Mouse (Mus musculus) monocyte, adult 5-6 weeks (primary cell): ENCODE measurements around the gene Cirbp. TPM values are rescaled to one million over a fixed set of nuclear protein-coding genes. Genes with fewer than 3 reads are reported as not detected.
A peak's percentile ranks its signal among the peaks of the same experiment; 100 is the strongest.

Experiments used
- ATAC-seq: fragments of 153-309, 156-312 bp; replicated peaks from 2 replicates; pipeline ENCODE4 v1.8.0; 2017; ENCODE audit warnings: mild to moderate bottlenecking; ENCODE audit not compliant: low TSS enrichment, insufficient number of reproducible peaks, severe bottlenecking, poor library complexity, low FRiP score
- total RNA-seq: library from RNA; stranded (forward); fragments of 200-1000, 200-491, 200-594 nt; gene quantifications from 3 replicates; pipeline ENCODE4 v1.2.3, GENCODE M21; 2017

Gene Cirbp
- total RNA-seq, 1 experiment from 2014 or later, result 145 TPM

- peak; percentile 43 for ATAC-seq
Observed at GRCm38 (mm10) chr10:80148610-80149290, 17.0 kb upstream of the Cirbp start.

DNA sequence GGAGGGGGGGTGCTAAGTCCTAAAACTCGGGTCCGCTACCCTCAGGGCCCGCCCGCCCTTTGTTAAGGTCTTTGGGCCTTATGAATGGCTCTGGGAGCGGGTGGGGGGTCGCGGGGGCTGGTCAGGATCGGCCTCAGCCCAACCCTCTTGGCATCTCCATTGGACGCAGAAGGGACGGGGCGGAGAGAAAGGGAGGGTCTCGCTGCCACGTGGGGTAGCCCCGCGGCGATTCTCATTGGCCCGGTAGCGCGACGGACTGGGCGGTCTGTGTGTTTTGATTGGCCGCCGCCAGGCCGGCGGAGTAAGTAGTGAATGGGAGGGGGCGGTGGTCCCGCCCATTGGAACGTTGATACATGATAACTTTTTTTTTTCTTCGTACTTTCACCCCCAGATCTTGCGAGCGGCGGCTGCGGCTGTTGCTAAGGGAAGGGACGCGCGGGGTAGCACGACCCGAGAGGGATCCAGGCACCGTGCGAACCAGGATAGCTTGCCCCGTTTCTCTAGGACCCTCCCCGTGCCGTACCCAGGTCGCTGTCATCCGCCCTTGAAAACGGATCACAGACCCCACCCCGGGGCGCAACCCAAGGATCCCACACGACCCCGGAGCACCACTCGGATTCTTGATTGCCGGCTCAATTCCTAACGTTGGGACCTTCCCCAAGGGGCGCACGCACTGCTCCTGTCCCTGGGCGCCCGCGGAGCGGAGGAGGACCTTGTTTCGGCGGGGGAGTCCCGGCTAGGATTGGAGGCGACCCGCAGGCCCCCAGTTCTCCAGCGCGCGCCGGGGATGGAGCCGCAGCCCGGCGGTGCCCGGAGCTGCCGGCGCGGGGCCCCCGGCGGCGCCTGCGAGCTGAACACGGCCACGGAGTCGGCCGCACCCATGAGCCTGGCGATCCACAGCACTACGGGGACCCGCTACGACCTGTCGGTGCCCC is 16.2 kb upstream of the Cirbp start:
- peak; percentile 48 for ATAC-seq

DNA sequence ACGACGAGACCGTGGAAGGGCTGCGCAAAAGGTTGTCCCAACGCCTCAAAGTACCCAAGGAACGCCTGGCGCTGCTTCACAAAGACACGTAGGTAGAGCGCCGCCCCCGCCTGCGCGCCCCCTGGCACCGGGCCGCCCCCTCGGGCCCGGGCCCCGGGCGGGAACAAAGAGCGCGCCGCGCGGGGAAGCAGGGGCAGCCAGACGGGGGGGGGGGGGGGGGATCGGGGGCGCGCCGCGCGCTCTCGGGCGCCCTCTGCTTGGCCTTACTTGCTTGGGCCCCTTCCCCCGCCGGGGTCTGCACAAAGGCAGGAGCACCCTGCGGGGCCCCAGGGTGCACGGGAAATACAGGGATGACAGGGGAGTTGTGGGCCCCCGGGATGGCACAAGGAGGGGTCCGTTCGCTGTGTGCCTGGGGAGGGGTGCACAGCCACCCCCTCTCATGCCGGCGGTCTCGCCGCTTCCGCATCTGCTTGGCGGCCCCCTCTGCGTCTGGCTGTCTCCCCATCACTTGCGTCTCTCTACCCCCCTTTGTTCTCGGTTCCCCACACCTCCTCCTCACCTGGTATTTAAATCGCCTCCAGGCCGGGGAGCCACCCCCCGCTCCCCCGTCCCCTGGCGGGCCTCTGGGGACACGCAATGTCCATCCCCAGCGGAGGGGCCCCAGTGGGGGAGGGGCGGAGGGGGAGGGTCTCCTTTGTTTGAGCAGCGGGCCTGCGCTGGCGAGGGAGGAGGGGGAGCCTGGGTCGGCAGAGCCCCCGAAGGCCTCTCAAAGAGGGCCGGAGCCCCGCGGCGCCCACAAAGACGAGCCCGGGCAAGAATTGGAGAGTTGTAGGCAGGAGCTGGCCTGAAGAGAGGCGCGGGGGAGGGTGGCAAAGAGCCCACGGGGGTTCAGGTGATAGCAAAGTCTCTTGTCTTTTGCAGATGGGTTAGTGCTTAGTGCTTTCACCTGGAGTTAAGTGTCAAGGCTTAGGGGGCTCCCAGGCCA is 15.3 kb upstream of the Cirbp start:
- no peak for ATAC-seq

GRCm38 (mm10) chr10:80151211-80152034 is 14.4 kb upstream of the Cirbp start:
- no peak for ATAC-seq

- no peak for ATAC-seq
Observed at GRCm38 (mm10) chr10:80152071-80152872, 13.5 kb upstream of the Cirbp start.

- no peak for ATAC-seq
Observed at GRCm38 (mm10) chr10:80152873-80153260, 12.9 kb upstream of the Cirbp start.

- no peak for ATAC-seq
Observed at GRCm38 (mm10) chr10:80153713-80154112, 12.1 kb upstream of the Cirbp start.

- ATAC-seq, result no peak
Observed at GRCm38 (mm10) chr10:80154384-80154783, 11.4 kb upstream of the Cirbp start.

- ATAC-seq, result no peak
Observed at GRCm38 (mm10) chr10:80155277-80155676, 10.5 kb upstream of the Cirbp start.

DNA sequence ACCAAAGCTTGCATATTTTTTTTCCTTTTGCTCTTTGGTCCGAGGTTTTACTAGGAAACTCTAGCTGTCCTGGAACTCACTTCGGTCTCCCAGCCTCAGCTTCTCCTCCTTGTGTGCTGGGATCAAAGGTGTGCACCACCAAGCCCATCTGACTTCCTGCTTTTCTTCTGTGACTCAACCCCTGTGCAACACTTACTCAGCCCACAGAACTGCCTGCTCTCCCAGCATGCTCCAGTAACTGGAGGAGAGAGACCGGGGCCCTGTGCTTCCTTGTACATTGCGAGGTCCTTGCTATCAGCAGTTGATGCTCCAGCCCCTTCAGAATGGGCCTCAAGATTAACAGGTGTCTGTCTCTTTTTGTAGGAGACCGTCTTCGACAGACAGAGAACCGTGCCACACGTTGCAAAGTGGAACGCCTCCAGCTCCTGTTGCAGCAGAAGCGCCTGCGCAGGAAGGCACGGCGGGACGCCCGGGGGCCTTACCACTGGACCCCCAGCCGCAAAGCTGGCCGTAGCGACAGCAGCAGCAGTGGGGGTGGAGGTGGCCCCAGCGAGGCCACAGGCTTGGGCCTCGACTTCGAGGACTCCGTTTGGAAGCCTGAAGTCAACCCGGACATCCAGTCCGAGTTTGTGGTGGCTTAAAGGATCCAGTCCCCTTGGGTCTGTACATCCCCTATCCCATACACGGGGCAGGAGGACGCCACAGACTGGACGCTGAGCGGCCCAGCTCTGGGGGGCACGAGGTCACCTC is 9.6 kb upstream of the Cirbp start:
- no peak for ATAC-seq

GRCm38 (mm10) chr10:80156752-80157053 is 9.1 kb upstream of the Cirbp start:
- no peak for ATAC-seq

DNA sequence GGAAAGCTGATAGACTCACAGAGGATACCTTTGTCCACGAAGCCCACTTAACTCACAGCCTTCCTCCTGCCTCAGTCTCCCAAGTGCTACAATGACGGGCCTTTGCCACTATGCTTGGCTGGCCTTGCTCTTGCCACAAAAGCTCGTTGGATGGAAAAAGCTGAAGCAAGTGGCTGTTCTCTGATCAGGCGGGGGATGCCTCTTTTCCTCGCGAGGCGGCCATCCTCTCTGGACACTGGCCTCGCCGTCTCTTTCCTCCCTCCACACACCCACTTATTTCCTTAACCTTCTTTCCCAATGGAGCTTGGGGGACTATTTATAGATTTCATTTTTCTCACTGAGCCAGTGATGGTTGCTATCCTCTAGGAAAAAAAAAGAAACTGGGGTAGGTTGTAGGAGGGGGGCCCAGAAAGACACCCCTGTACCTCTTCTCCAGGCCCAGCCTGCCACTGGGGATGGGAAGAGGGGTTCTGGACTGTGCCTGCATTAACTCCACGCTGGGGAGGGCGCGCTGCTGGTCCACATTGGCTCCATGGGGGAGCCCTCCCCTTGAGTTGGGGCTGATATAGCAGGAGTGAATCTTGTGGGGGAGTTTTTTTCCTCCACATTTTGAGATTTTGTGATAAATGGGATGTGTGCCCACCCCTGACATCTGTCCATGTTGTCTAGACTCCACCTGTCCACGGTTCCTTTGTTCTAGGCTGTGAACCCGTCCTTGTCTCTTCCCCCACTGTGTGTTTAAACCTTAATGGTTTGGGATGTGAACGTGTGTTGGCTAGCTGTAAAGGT is 8.4 kb upstream of the Cirbp start:
- no peak for ATAC-seq

- ATAC-seq, result peak; percentile 15
Observed at GRCm38 (mm10) chr10:80158307-80158986, 7.3 kb upstream of the Cirbp start.

DNA sequence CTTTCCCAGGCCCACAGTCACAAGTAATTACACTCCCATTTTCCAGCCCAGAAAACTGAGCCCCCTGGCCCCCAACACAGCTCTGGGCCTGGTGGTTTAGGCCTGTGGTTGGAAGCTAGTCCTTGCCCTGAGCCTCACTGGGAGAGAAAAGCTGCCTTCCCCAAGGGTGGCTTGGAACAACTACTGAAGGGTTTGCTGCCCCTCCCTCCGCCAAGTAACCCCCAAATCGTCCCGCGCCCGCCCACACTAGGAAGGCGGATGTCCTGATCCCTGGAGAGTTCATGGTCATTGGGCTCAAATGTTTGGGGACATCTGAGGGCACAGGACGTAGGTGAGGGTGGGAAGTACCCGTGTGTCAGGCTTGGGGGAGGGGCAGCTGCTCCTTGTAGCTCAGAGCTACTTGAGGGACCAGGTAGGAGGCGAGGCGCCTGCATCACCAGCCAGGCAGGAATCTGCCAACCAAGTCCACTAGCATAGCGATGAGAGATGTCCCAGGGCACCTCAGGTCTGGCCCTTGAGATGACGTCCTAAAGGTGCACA is 6.7 kb upstream of the Cirbp start:
- no peak for ATAC-seq
